Mouse (Mus musculus) layer of hippocampus, adult 9-10 months (tissue): ENCODE results near the gene Runx1.

Experiments
- DNase-seq: peaks from one replicate; pipeline ENCODE4 v3.0.0; 2022; ENCODE audit warnings: low spot score

The Runx1 gene

DNA sequence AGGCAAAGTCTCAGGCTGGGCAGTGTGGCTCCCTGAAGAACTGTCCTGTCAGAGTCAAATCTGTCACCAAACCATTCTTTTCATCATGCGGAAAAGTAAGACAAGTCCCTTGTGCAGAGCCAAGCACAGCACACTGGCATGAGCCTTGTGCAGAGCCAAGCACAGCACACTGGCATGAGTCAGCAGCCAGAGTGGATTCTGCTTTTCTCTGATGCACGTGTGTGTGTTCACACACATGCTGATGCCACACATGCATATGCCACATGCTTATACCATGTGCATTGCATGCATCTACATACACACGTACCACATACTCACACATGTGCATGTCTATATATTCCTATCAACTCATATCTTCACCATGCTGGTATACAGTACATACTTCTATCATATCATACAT lies 174.7 kb downstream of the Runx1 start:
- no peak for DNase-seq

DNA sequence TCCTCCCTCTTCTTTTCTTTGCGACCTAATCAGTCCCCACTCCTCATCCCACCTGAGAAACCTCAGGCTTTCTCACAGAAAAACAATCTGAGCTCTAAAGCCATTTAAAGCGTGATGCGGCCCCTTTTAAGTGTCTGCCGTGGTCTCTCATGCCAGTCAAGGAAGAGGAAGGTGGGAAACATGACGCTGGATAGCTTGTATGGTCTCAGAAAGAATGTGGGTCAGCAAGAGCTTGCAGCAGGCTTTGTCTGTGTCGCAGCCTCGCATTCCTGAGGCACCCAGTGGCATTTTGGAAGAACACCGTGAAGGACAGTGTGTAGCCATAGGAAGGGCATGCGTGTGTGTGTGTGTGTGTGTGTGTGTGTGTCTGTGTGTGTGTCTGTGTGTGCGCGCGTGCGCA lies 179.8 kb downstream of the Runx1 start:
- no peak for DNase-seq

DNA sequence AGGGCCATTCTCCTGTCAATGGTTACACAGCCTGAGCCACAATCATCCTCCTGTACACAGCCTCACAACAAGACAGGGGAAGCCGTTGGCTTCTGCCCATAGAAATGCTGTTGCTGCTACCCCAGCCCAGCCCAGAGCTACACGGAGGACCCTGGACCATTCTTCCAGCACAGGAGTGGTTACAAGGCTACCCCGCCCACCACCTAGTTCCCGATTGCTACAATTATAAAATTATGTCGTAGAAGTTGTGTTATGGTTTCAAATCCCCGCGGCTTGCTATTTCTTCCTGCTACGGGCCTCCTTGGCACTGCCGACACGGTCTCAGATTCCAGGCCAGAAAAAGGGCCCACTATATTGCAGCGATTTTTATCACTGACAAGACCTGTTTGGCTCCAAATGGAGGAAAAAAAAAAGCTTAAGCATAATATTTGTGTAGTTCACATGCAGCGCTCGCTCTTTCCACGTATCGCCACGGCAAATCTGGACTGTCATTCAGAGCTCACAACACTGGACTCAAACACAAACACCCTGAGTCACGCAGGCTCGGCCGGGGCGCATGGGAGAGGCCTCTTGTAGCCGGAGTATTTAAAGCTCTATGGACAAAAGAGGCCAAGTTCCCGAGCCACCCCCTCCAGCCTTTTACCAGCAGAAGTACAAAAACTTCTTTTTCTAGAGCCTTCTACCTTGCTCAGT lies 180.4 kb downstream of the Runx1 start:
- no peak for DNase-seq

DNA sequence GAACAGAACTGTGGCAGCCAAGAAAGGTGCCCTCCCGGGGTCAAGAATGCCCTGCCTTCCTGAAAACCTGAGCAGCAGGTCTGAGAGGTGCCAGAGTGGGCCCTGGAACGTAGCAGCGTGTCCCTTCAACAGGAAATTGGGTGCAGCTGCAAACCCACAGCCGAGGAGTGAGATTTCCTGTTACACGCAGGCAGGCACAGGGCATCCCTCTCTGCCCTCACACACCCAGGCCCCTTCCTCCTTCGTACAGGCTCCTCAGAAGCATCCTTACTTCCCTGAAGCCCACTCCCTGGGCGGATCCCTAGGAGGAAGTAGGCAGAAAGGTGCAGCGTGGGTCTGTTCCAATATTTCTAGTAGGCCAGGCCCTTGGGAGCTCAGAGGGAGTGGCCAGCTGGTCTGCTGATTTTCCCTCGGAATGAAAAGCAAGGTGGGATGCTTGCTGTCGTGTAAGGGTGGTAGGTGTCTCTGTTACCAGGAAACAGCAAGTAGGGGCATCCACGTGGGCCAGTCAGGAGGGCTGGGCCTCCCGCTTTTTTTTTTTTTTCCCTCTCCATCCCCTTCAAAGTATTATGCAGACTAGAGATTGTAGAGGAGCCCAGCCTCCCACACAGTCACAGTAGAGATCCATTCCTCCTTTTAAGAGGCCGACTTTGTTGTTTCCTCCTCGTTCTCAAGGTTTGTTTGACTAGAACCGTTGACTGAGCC lies 181.1 kb downstream of the Runx1 start:
- DNase-seq: no peak

DNA sequence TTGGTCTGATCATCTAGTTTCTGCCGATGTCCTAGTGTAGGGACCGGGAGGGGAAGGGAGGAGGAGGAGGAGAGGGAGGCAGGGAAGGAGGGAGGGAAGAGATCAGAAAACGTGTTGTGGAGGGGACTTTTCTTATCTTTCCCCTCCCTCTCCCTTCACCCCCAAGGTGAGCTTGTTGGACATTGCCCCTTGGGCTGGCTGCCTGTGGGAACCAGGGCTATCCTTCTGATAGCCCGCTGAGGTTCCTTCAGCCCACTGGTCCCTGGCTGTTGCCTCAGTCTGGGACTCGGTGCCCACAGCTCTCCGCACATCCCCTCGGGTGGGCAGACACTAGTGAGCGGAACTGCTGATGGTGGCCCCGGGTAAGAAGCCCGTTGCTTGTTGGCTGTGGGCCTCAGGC lies 181.6 kb downstream of the Runx1 start:
- no peak for DNase-seq

DNA sequence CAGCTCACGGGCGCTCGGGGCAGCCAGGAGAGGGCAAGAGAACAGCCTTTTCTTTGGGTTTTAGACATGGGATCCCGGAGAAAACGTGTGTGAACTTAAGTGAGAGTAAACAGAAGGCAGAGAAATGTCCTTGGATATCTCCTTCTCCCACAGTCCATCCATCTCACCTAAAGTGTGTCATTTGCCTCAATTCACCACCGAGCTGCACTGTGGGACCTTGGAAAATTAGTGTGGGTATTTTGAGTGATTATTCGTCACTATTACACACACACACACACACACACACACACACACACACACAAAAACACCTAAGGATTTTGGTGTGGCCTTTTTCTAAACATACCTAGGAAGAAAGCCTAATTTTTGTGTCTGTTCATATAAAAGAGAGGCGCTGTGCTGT lies 183.7 kb downstream of the Runx1 start:
- no peak for DNase-seq

DNA sequence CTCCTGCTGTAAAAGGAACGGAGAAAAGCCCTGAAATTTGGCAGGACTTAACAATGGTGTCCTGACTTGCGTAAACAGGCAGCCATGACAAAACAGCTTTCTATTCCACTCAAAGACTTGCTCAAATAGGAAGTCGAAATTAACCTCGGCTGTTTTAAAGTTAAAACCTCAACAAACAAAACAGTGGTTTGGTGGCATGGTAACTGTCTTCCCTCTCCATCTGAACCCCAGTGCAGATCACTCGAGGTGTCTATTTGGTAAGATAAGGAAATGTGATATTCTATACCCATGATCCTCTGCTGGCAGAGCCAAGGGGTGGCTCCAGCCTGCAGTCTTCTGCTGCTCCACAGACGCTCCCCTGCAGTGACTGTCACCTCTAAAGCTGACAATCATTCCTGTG lies 184.9 kb downstream of the Runx1 start:
- DNase-seq: no peak

DNA sequence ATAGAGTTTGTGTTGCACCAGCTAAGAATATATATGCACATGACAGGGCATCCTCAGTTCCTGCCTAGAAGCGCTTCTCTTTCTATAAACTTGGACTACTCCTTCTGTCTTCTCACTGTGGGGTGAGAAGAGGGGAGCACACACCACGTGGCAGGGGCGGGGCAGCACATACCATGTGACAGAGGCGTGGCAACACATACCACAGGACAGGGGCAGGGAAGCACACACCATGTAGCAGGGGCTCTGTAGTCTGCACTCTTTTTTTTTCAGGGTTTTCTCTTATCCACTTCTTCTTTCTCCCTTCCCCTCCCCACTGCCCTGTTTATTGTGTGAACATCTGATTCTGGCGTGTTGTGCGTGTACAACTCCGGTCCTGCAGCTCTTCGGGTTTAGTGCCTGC lies 186.9 kb downstream of the Runx1 start:
- no peak for DNase-seq

DNA sequence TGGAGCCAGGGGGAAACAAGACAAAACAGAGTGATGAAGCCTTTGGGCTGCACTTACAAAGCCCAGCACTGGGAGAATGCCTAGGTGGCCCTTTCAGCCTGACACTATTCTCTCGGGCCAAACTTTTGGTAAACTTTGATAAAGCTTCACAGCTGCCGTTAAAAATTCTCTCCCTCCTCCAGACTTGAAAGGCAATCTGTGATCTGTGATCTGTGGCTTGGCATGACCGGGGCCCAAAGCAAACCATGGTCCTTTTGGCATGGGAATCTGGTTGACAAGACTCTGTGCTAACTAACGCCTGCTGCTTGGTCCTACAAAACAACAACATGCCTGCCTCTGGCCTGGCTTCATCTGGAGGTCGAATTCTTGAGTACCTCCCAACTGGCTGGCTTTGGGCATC lies 188.9 kb downstream of the Runx1 start:
- no peak for DNase-seq

DNA sequence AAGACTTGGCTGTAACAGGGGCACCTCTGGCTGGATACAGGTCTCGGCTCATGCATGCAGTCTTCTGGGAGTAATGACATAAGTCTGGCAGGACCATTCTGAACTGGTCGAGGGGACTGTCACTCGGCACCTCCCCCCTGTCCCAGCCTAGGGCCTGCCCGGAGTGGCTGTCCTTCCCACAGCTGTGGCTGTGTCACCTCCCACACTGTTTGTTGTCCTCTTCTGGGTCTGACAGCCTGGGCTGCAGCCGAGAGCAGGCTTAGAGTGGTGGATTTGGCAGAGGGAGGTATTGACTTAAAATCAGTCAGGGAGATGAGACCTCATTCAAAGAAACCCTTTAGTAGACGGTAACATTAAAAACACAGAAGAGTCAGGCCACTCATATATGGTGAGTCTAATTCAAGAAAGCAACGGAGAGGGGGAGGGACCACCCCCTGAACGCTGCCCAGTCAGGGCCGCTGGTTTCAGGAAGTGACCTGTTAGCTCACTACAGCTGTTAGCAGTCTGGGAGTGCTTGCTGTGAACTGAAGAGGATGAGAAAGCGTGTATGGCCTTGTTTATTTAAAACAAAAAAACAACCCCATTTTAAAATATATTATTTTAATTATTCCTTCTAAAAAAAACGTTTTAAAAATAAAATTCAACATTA lies 193.7 kb downstream of the Runx1 start:
- DNase-seq: no peak

DNA sequence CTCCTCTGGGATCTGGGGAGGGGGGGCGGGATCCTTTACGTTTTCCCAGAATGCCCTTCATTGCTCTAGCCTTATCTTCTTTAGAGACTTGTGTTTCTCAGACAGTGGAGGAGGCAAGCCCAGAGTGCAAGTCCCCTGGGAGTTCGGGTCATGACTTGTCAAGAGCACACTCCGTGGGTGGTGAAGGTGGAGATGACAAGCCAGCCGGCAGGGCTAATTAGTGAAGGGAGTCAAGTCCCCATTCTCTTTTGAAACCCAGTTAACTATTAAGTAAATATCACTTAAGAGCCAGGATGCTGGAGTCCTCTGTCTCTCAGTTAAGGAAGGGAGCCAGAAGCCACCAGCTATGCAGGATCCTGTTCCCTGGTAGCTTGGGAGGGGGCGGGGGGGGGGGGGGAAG lies 194.3 kb downstream of the Runx1 start:
- no peak for DNase-seq

DNA sequence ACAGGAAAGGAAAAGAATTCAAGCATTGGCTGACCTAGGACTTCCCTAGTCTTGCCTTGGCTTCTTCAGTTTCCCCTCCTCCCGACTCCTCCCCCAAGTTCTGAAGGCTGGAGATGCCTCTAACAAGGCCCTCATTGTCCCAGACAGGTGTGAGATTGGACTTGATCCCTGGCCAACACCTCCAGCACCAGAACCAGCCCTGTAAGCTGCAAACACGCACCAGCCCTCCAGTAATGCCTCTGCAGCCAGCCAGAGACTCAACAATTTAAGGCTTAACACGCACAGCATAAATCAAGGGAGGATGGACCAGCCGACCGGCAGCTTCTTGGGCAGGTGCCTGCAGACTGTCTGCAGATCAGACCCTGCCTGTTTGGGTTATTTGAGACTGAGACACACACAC lies 195.0 kb downstream of the Runx1 start:
- no peak for DNase-seq

DNA sequence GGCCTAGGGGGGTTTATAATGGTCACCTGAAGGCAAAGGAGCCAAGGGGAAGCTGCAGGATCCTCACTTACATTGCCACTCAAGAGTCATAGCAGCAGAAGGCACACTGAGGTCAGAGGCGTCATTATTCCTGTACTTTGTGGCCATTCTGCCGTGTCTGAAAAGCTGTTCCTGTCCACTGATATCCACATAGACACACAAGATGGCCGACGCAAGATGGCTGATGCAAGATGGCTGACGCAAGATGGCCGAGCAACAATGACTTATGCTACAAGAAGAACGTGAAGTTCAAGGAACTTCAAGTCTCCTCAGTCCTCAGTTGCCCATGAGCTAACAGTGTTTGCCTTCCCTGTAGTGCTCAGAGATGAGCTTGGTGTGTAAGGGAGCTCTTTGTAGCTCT lies 196.1 kb downstream of the Runx1 start:
- no peak for DNase-seq

DNA sequence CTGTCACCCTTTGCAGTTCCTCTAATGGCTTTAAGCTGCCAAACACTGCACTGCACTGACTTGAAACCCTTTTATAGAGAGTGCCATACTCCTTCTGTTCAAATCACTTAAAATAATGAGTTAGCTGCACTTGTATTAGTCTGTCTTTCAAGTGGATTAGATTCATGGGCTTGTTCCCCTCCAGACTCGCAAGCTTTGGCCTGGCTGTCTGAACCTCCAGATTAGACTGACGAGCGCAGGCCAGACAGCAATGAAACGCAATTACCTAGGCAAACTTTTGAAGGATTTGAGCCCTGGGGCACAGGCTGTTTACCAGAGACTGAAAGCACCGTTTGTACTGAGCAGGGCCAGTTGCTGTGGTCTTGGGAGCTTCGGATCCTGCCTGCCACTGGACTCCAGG lies 198.7 kb downstream of the Runx1 start:
- no peak for DNase-seq

DNA sequence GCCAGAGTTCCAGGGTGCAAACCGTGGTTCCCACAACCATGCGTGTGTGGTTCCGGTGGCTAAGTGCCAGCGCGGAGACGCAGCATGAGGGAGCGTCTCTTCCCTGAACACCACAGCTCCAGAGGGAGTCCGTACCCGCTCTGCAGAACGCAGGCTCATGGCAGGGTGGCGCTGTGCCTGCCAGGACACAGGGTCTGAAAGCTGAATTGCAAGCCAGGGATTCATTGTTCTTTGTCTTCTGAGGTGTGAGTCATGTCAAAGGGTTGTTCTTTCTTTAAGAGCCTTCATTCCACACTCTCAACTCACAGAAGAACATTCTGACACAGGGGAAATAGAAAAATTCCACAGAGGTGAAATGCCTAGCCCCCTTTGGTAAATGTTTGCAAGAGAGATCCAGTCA lies 202.0 kb downstream of the Runx1 start:
- DNase-seq: no peak

DNA sequence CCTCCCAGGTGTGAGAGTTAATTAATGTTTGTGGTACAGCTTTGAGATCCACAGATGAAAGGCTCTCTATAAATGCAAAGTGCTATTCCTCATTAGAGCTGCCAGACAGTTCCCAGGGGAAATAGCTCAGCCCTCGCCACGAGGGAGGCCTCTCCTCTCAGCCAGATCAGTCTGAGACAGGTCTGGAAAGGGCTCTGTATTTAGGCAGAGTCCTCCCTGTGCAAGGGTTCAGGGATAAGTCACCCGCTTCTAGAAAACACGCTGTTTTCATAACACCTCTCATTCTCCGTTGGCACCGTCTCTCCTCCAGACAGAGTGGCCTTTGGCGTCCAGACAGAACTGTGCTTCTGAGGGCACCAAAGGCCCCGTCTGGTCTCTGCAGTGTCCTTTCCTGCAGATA lies 204.1 kb downstream of the Runx1 start:
- no peak for DNase-seq

DNA sequence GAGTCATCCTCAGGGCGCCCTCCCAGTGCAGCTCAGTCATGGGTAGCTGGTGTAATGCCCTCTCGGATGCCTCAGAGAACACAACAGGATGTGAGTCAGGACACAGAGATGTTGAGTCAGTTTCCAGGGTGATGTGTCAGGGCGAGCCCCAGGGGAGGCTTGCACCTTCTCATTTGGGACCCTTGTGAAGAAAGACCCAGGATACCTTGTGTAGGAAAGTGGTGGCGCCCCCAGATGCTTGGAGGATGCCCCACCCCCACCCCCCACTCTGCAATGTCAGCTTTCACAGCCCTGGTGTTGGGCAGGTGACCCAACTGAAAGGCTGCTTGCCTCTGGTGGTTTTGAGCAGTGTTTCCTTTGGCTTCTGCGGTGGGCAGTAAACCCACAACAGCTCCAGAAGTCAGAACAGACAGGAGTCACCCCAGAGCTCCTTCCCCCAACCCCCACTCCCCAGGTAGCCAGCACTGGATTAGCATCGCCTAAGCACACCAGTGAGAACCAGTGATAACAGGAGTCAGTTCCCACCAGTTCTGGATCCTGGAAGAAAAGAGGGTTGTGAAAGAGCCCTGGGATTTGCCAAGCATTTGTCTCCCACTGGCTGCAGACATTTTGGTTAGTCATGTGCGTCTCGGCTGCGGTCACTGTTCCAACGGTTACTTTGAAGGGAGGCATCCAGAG lies 205.0 kb downstream of the Runx1 start:
- DNase-seq: no peak

DNA sequence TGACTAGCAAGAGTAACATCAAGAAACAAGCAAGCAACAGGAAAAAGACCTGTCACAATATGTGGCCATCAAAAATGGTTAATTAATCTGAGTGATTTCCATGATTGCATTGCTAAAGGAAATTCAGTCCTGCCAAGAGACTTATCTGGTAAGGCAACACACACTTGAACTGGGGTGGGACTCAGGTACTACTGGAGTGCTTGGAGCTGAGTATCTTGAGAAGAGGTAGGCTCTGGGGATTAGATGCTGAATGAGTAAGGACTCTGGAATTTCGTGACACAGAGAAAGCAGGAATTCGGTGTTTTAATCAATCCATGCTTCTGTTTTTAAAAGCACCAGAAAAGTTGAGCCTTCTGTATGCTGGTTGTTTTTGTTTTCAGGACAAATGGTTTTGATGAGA lies 209.1 kb downstream of the Runx1 start:
- DNase-seq: no peak

DNA sequence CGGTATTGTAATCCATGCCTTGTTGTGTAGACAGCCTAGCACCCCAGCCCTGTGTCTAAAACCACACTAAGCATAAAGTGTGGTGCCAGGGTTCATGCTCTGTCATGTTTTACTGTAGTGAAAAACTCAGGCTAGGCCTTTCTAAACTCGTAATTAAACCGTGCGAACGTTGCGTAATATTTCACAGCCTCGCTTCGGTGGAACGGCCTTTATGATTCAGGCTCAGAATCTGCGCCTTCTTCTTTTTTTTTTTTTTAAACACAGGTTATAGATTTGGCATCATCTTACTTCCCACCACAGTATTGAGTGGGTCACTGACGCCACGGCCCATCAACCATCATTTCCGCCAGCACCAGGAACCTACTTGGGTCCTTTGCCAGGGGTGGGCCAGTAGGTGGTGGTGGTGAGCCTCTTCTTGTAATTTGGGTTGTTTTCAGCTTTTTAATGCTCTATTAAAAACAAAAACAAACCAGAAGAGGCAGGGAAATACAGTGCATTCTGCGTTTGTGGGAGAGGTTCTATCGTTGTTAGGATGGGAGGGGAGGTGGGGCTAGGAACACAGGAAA lies 210.6 kb downstream of the Runx1 start:
- DNase-seq: no peak

DNA sequence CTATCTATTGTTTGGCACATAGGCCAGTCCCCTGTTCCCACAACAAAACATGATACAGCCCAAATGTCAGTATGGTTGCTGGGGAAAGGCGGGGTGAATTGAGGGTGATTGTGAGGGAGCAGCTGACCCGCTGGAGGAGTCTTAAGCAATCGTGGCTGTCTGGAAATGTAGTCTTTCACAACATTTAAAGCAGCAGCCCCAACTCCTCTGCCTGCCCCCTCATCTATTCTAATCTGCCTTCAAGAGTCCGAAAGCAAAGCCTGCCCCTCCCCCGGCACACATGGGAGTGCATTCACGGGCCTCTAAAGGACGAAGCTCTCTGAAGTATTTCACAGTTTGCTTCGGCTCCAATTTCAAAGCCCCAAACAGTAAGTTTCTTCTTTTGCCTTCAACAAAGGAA lies 213.4 kb downstream of the Runx1 start:
- peak; percentile 12 for DNase-seq

DNA sequence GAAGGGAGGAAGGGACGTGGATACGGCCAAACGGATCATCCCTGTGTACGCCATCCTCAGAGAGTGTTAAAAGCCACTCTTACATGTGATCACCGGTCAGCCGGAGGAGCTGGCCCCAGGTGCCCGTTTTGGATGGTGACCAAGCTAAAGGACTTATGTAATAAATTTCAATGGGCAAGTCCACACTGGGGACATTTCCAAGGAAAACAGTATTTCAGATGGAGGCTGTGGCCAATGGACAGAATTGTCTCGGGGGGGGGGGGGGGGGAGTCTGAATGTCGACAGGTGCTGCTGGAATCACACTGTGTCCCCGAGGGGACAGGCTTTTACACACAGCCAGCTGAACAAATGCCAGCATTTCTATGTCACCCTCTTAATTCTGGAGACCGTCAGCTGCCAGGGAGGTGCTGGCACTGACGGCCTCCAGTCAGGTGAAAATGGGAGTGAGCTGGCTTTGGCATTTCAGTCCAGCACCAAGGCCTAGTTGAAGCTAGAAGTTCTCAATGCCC lies 214.3 kb downstream of the Runx1 start:
- no peak for DNase-seq

DNA sequence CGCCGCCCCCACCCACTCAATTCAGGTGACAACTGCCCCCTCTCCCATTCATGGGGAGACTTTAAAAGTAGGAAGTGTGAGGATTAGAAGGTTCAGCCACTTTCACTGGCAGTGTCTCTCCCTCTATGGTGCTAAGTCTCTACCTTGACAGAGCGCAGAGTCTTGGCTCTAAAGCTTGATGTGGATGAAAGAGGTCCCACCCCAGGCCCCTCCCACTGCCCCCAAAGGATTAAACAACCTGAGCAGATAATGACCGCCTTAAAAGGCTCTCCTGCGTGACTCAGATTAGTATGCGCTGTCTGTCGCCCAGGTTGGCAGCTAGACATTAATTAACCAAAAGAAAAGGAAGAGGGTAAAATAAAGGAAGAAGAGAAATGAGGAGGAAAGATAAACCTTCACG lies 215.5 kb downstream of the Runx1 start:
- DNase-seq: no peak

DNA sequence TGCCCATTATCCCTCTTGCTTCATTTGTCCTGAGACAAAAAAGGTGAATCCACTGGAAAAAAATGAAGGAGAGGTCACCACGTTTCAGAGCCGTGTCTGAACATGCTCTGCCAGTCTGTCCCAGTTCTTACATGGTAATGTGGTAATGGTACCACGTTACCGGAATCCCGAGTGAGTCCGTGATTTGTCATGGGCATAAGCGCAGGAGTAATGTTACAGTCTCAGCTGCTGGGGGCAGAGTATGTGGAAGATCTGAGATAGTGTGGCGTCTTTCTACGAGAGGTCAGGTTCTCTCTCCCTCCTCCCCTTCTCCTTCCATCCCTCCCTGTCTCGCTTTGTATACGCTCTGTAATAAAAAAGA lies 216.3 kb downstream of the Runx1 start:
- no peak for DNase-seq
